Mouse (Mus musculus): ENCODE measurements around the gene Krtap10-10.
"Not testable (repeated sequence)": the region's sequence is repeated elsewhere in the genome, so short reads cannot be mapped to it uniquely, and the experiment has no call there.

The Krtap10-10 gene

GRCm38 (mm10) chr10:77835647-77836046 lies at the start of gene Krtap10-10:
TSS of gene Krtap10-10 (plus strand) at chr10:77835947.
- no peak for DNase-seq

- not testable (repeated sequence) for DNase-seq
These were observed 47.9 kb upstream of the Krtap10-10 start, which contains the start of gene Gm7137 for GRCm38 (mm10) chr10:77787876-77788275. TSS of gene Gm7137 (minus strand) at chr10:77788200.

GRCm38 (mm10) chr10:77788621-77789020 lies 47.1 kb upstream of the Krtap10-10 start:
- DNase-seq = no peak

GRCm38 (mm10) chr10:77794976-77795375 lies 40.8 kb upstream of the Krtap10-10 start, which contains the start of gene Gm9639:
TSS of gene Gm9639 (minus strand) at chr10:77795076.
- DNase-seq = no peak

- no peak for DNase-seq
These were observed 38.1 kb upstream of the Krtap10-10 start for GRCm38 (mm10) chr10:77797677-77798076.

- DNase-seq = peak; percentile 9
These were observed 37.4 kb upstream of the Krtap10-10 start for GRCm38 (mm10) chr10:77798164-77798920.

- DNase-seq = no peak
These were observed 36.7 kb upstream of the Krtap10-10 start, which contains the start of gene Gm19668 for GRCm38 (mm10) chr10:77798921-77799508. TSS of gene Gm19668 (minus strand) at chr10:77799133.

- no peak for DNase-seq
These were observed 31.7 kb upstream of the Krtap10-10 start for GRCm38 (mm10) chr10:77804095-77804494.

- DNase-seq = no peak
These were observed 24.0 kb upstream of the Krtap10-10 start, which contains the start of gene Gm9507 for GRCm38 (mm10) chr10:77811743-77812142. TSS of gene Gm9507 (minus strand) at chr10:77811843.

GRCm38 (mm10) chr10:77814382-77814781 lies 21.4 kb upstream of the Krtap10-10 start, which contains the start of gene Gm2696:
TSS of gene Gm2696 (plus strand) at chr10:77814682.
- no peak for DNase-seq

GRCm38 (mm10) chr10:77815514-77815913 lies 20.2 kb upstream of the Krtap10-10 start:
- DNase-seq = no peak

GRCm38 (mm10) chr10:77818523-77818922 lies 17.2 kb upstream of the Krtap10-10 start:
- DNase-seq = no peak

GRCm38 (mm10) chr10:77819203-77819602 lies 16.5 kb upstream of the Krtap10-10 start:
- DNase-seq = no peak

GRCm38 (mm10) chr10:77826951-77827350 lies 8.8 kb upstream of the Krtap10-10 start, which contains the start of gene Krtap10-4:
TSS of gene Krtap10-4 (minus strand) at chr10:77827095.
- DNase-seq = no peak

- DNase-seq = no peak
These were observed 3.3 kb downstream of the Krtap10-10 start for GRCm38 (mm10) chr10:77839006-77839405.

GRCm38 (mm10) chr10:77846503-77846902 lies 10.8 kb downstream of the Krtap10-10 start, which contains the start of gene Gm36176:
TSS of gene Gm36176 (plus strand) at chr10:77846803.
- DNase-seq = no peak

- DNase-seq = peak; percentile 28
These were observed 11.2 kb downstream of the Krtap10-10 start for GRCm38 (mm10) chr10:77846961-77847360.

- no peak for DNase-seq
These were observed 11.8 kb downstream of the Krtap10-10 start for GRCm38 (mm10) chr10:77847538-77847937.

GRCm38 (mm10) chr10:77852559-77852958 lies 16.8 kb downstream of the Krtap10-10 start, which contains the start of gene Gm10318:
TSS of gene Gm10318 (plus strand) at chr10:77852859.
- no peak for DNase-seq

- DNase-seq = no peak
These were observed 25.9 kb downstream of the Krtap10-10 start, which contains the start of gene Gm3285 for GRCm38 (mm10) chr10:77861675-77862074. TSS of gene Gm3285 (plus strand) at chr10:77861975.

- DNase-seq = peak; percentile 17
These were observed 28.5 kb downstream of the Krtap10-10 start for GRCm38 (mm10) chr10:77864067-77864761.

GRCm38 (mm10) chr10:77864762-77865143 lies 29.0 kb downstream of the Krtap10-10 start:
- DNase-seq = peak; percentile 12

GRCm38 (mm10) chr10:77867546-77867945 lies 31.8 kb downstream of the Krtap10-10 start:
- no peak for DNase-seq

All from cerebellum, adult 11 months (tissue).